7 mouse cellular contexts compared by ENCODE assay signal in genomic region chr3:108283241-108283561, GRCm38 (mm10). TPM values are rescaled to one million over a fixed set of nuclear protein-coding genes. Genes with fewer than 3 reads are reported as not detected.
DNase-seq lines count a peak whose midpoint lies in the region; ATAC-seq and TF ChIP-seq lines count a peak whose summit lies in the region.

No protein-coding gene starts in this region.

- WGBS in spleen, adult 2 months: 22% methylated on average over 6 of the region's 6 CpGs
- WGBS in forebrain, embryonic 14.5 days: 10% methylated on average over 6 of the region's 6 CpGs
- WGBS in liver, embryonic 11.5 days: 17% methylated on average over 6 of the region's 6 CpGs
- whole genome bisulfite sequencing in stomach, embryonic 16.5 days: 9% methylated on average over 6 of the region's 6 CpGs

- no peaks in the 10 kb centered on the region for H3K9me3 ChIP-seq in forebrain, embryonic 14.5 days (replicated peaks; ENCODE audit: control insufficient read depth, low read length)
- no peaks in the 10 kb centered on the region for H3K9me3 ChIP-seq in liver, embryonic 11.5 days (ENCODE audit: control insufficient read depth, low read length)
- no peaks in the 10 kb centered on the region for H3K9me3 ChIP-seq in stomach, embryonic 16.5 days (replicated peaks; ENCODE audit: control insufficient read depth, low read length)

- peak overlapping the region; percentile 96 for H3K9ac ChIP-seq in forebrain, embryonic 14.5 days (ENCODE audit: low read length)
- H3K9ac ChIP-seq in liver, embryonic 11.5 days (ENCODE audit: low read depth, low read length): peak overlapping the region; percentile 72
- peak overlapping the region; percentile 87 for H3K9ac ChIP-seq in stomach, embryonic 16.5 days (ENCODE audit: low read length)

- H3K4me3 ChIP-seq in spleen, adult 2 months (ENCODE audit: extremely low read depth, insufficient read depth, insufficient read length): peak overlapping the region; percentile 53
- H3K4me3 ChIP-seq in forebrain, embryonic 14.5 days (ENCODE audit: low read depth, low read length): peak overlapping the region; percentile 94
- peak overlapping the region; percentile 86 for H3K4me3 ChIP-seq in liver, embryonic 11.5 days (ENCODE audit: low read depth, low read length)
- H3K4me3 ChIP-seq in stomach, embryonic 16.5 days (replicated peaks; ENCODE audit: low read length): peak overlapping the region; percentile 85

- peaks cover 12% of the 10 kb centered on the region for H3K27me3 ChIP-seq in spleen, adult 2 months (ENCODE audit: control insufficient read depth, insufficient read depth, low read length)
- H3K27me3 ChIP-seq in forebrain, embryonic 14.5 days (replicated peaks; ENCODE audit: control insufficient read depth, insufficient read depth, low read length): no peaks in the 10 kb centered on the region
- no peaks in the 10 kb centered on the region for H3K27me3 ChIP-seq in liver, embryonic 11.5 days (replicated peaks; ENCODE audit: control insufficient read depth, insufficient read depth, low read length)
- H3K27me3 ChIP-seq in stomach, embryonic 16.5 days (ENCODE audit: control insufficient read depth, insufficient read depth, low read length): no peaks in the 10 kb centered on the region

- TF ChIP-seq CTCF in spleen, adult 2 months (IDR thresholded peaks at IDR 0.05; ENCODE audit: extremely low read depth, insufficient read depth, insufficient read length, insufficient replicate concordance): no peak

- no peak for ATAC-seq in forebrain, embryonic 14.5 days
- no peak for ATAC-seq in liver, embryonic 11.5 days (replicated peaks; ENCODE audit: low FRiP score)
- ATAC-seq in stomach, embryonic 16.5 days (ENCODE audit: insufficient read depth, low FRiP score): no peak

- H3K27ac ChIP-seq in spleen, adult 2 months (ENCODE audit: insufficient read depth, low read length): no peak overlapping the region
- peak overlapping the region; percentile 74 for H3K27ac ChIP-seq in forebrain, embryonic 14.5 days (ENCODE audit: low read depth, low read length)
- H3K27ac ChIP-seq in liver, embryonic 11.5 days (ENCODE audit: low read depth, low read length): peak overlapping the region; percentile 45; the same call in 1 of the 2 replicates
- H3K27ac ChIP-seq in stomach, embryonic 16.5 days (ENCODE audit: low read length): peak overlapping the region; percentile 93

- peaks cover 4% of the 10 kb centered on the region; the same call in 1 of the 2 replicates for H3K36me3 ChIP-seq in spleen, adult 2 months (ENCODE audit: control insufficient read depth, insufficient read depth, low read length)
- H3K36me3 ChIP-seq in forebrain, embryonic 14.5 days (ENCODE audit: control insufficient read depth, insufficient read depth, low read length): peaks cover 3% of the 10 kb centered on the region
- H3K36me3 ChIP-seq in liver, embryonic 11.5 days (ENCODE audit: control insufficient read depth, insufficient read depth, low read length): peaks cover 3% of the 10 kb centered on the region; the same call in 1 of the 2 replicates
- H3K36me3 ChIP-seq in stomach, embryonic 16.5 days (ENCODE audit: control insufficient read depth, insufficient read depth, low read length): no peaks in the 10 kb centered on the region

- DNase-seq in spleen, adult 2 months (ENCODE audit: low read depth in 1 of 2, low spot score in 2 of 2): no peak
- no peak for DNase-seq in spleen, adult 12 weeks (ENCODE audit: low spot score)
- DNase-seq in forebrain, embryonic 14.5 days (ENCODE audit: low spot score): no peak
- no peak for DNase-seq in liver, embryonic 11.5 days (ENCODE audit: low spot score)
- DNase-seq in gastrocnemius, postnatal 25 days: no peak
- DNase-seq in layer of hippocampus, adult 8-10 months (ENCODE audit: low spot score in 2 of 2): no peak

- no peak for TF ChIP-seq POLR2A in spleen, adult 2 months (IDR thresholded peaks at IDR 0.05; ENCODE audit: low read depth, low read length)

- H3K4me1 ChIP-seq in spleen, adult 2 months (ENCODE audit: control insufficient read depth, insufficient read depth, insufficient read length): no peaks in the 10 kb centered on the region; the same call in 1 of the 2 replicates
- H3K4me1 ChIP-seq in forebrain, embryonic 14.5 days (ENCODE audit: control insufficient read depth, insufficient read depth, low read length): peaks cover 40% of the 10 kb centered on the region
- peaks cover 17% of the 10 kb centered on the region for H3K4me1 ChIP-seq in liver, embryonic 11.5 days (replicated peaks; ENCODE audit: control insufficient read depth, insufficient read depth, low read length)
- H3K4me1 ChIP-seq in stomach, embryonic 16.5 days (ENCODE audit: control insufficient read depth, insufficient read depth, low read length): peaks cover 27% of the 10 kb centered on the region

- peak overlapping the region; percentile 52 for H3K4me2 ChIP-seq in forebrain, embryonic 14.5 days (ENCODE audit: low read length)
- H3K4me2 ChIP-seq in liver, embryonic 11.5 days: peak overlapping the region; percentile 97
- peak overlapping the region; percentile 83 for H3K4me2 ChIP-seq in stomach, embryonic 16.5 days (ENCODE audit: low read depth, low read length)

RNA-seq across cellular contexts. Expression of gene Sort1, which starts 0.7 kb away (rescaled TPM):
- 10.7 and 11.4 TPM in 2 replicates for polyA plus RNA-seq in spleen, adult 2 months (2012; rRNA removed)
- polyA plus RNA-seq in forebrain, embryonic 14.5 days (2014; fragmentation: Nextera tagmentation; extraction: Ambion mirVana): 16.0 and 16.6 TPM in 2 replicates
- 10.6 and 11.9 TPM in 2 replicates for polyA plus RNA-seq in liver, embryonic 11.5 days (2014; fragmentation: Nextera tagmentation; extraction: Ambion mirVana)
- polyA plus RNA-seq in stomach, embryonic 16.5 days (2015; fragmentation: Nextera tagmentation; extraction: Ambion mirVana): 7.4 and 8.6 TPM in 2 replicates
- total RNA-seq in gastrocnemius, postnatal 25 days (2021): 10 to 100 TPM; 34.0 to 48.3 TPM
- total RNA-seq in layer of hippocampus, adult 8-10 months (2022): 100 to 1,000 TPM; 329 to 381 (median 353) TPM

RNA-seq across cellular contexts. Expression of gene Psma5, which starts 26.5 kb away (rescaled TPM):
- polyA plus RNA-seq in spleen, adult 2 months (2012; rRNA removed): 21.3 and 22.4 TPM in 2 replicates
- 295 and 324 TPM in 2 replicates for polyA plus RNA-seq in forebrain, embryonic 14.5 days (2014; fragmentation: Nextera tagmentation; extraction: Ambion mirVana)
- 335 and 351 TPM in 2 replicates for polyA plus RNA-seq in liver, embryonic 11.5 days (2014; fragmentation: Nextera tagmentation; extraction: Ambion mirVana)
- polyA plus RNA-seq in stomach, embryonic 16.5 days (2015; fragmentation: Nextera tagmentation; extraction: Ambion mirVana): 230 TPM in 2 replicates
- total RNA-seq in gastrocnemius, postnatal 25 days (2021): 10 to 100 TPM; 48.6 to 50.5 TPM
- 10 to 100 TPM; 75.1 to 78.6 (median 77.7) TPM for total RNA-seq in layer of hippocampus, adult 8-10 months (2022)

RNA-seq across cellular contexts. Expression of gene Sypl2, which starts 56.8 kb away (rescaled TPM):
- polyA plus RNA-seq in spleen, adult 2 months (2012; rRNA removed): 0.15 and 0.16 TPM in 2 replicates
- polyA plus RNA-seq in forebrain, embryonic 14.5 days (2014; fragmentation: Nextera tagmentation; extraction: Ambion mirVana): 1.5 and 1.8 TPM in 2 replicates
- polyA plus RNA-seq in liver, embryonic 11.5 days (2014; fragmentation: Nextera tagmentation; extraction: Ambion mirVana): 0.05 and 0.08 TPM in 2 replicates
- 0.15 and 3.4 TPM in 2 replicates for polyA plus RNA-seq in stomach, embryonic 16.5 days (2015; fragmentation: Nextera tagmentation; extraction: Ambion mirVana)
- total RNA-seq in gastrocnemius, postnatal 25 days (2021): 100 to 1,000 TPM; 596 to 597 TPM
- 1 to 10 TPM; 2.1 to 3.8 (median 2.8) TPM for total RNA-seq in layer of hippocampus, adult 8-10 months (2022)
